Mouse (Mus musculus): ENCODE measurements around the gene Fuca1. TPM values are rescaled to one million over a fixed set of nuclear protein-coding genes. Genes with fewer than 3 reads are reported as not detected.

The Fuca1 gene
- 50.6 and 54.7 TPM in 2 replicates for polyA plus RNA-seq (2016; fragmentation: Nextera tagmentation; extraction: Ambion mirVana)

- H3K4me2 ChIP-seq (replicated peaks), result peak within 1 kb of the TSS; percentile 91
- peak within 1 kb of the TSS; percentile 79 for H3K27ac ChIP-seq (replicated peaks)
- H3K9ac ChIP-seq (replicated peaks), result peak within 1 kb of the TSS; percentile 80
- H3K9me3 ChIP-seq, result no peaks in the 10 kb centered on the region
- peaks cover 19% of the 10 kb centered on the region for H3K36me3 ChIP-seq
- no peaks in the 10 kb centered on the region for H3K27me3 ChIP-seq
- peak; percentile 95 for ATAC-seq (ENCODE audit: low FRiP score, low read depth)
- 2% methylated on average over 60 of the region's 60 CpGs for WGBS
- peak within 1 kb of the TSS; percentile 79 for H3K4me3 ChIP-seq
- peaks cover 10% of the 10 kb centered on the region for H3K4me1 ChIP-seq
These were observed at the start of gene Fuca1 for GRCm38 (mm10) chr4:135920304-135921241. Gene Fuca1, plus strand, starts transcription at chr4:135920735.

GRCm38 (mm10) chr4:135872015-135872414 is 48.5 kb upstream of the Fuca1 start:
- no peak for ATAC-seq (ENCODE audit: low FRiP score, low read depth)
- Histone ChIP-seq H3K4me1 (peaks cover 49% of the 10 kb centered on the region), H3K9ac (replicated peaks) (peak overlapping the region; percentile 94), H3K9me3 (no peaks in the 10 kb centered on the region), H3K4me3 (peak overlapping the region; percentile 82), H3K27ac (replicated peaks) (peak overlapping the region; percentile 99), H3K4me2 (replicated peaks) (peak overlapping the region; percentile 86), H3K27me3 (no peaks in the 10 kb centered on the region), H3K36me3 (peaks cover 17% of the 10 kb centered on the region; the same call in 1 of the 2 replicates)
- WGBS, result 64% methylated on average over 3 of the region's 3 CpGs

DNA sequence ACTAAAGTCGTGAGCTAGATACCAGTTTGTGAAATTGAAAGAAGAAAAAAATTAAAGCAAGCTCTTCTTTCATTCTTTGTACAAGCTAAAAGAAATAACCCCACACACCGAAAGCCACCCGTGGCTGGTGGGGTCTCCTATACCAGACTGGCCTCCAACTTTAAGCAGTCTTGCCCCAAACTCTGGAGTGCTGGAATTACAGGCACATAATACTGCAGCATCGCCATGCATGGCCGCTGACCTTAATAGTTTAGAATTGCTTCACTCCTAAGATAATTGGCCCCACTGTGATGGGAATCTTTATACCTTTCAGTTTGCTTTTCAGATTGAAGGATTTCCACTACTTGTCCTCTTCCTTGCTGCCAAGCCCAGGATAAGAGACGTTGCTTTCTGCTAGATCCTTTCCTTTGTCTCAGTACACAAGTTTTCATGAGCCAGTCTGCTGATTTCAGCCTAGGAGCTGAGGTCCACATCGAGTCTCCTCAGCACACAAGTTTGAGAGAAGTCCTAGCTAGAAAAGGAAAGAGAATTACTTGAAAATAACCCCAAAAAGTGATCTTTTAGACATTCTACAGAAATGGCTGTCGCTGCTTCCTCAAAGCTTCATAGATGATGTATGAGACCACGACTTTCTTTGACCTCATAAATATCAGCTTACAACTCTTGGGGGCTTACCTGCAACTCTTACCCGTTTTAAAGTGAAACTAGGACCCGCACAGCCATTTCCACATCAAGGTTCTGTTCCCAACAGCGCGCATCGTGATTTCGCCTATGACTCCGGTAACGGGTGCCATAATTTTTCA is 47.7 kb upstream of the Fuca1 start:
- Histone ChIP-seq H3K4me1 (peaks cover 50% of the 10 kb centered on the region), H3K4me3 (peak overlapping the region; percentile 82), H3K27ac (replicated peaks) (peak overlapping the region; percentile 99), H3K27me3 (no peaks in the 10 kb centered on the region), H3K36me3 (peaks cover 16% of the 10 kb centered on the region; the same call in 1 of the 2 replicates), H3K9me3 (no peaks in the 10 kb centered on the region), H3K4me2 (replicated peaks) (peak overlapping the region; percentile 86), H3K9ac (replicated peaks) (peak overlapping the region; percentile 94)
- ATAC-seq (ENCODE audit: low FRiP score, low read depth), result no peak
- WGBS, result 11% methylated on average over 17 of the region's 17 CpGs

DNA sequence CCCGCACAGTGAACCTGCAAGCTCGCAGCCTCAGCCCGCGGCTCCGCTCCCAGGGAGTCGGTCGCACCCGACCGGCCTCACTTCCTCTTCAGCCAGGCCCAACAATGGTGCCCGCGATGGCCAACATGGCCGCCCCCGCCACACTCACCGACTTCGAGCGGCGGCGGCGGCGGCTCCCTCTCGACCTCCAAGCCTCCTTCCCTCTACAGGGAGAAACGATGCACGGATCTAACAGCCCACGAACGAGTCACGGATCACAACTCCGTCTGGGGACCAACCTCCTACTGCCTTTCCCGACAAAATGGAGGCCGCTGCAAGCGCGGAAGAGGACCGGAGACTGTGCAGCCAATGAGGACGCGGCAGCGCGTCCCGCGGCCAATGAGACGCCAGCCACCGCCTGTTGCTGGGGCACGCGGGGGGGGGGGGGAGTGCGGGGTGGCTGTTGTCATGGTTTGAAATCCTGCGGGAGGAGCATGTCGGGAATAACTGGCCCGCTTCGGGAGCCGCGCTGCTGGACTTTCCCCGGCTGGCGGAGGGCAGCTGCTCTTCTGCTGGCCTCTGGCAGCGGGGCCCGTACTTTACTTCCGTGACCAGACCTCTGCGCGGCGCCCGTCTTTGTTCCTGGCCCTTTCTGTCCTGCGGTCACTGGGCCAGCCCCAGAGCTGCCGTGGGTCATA is 46.9 kb upstream of the Fuca1 start, which contains the start of gene Pnrc2:
TSS of gene Pnrc2 (minus strand) at position 325 of the 677 bp plus-strand sequence.
- Histone ChIP-seq H3K9ac (replicated peaks) (peak within 1 kb of the TSS; percentile 94), H3K4me3 (peak within 1 kb of the TSS; percentile 82), H3K27ac (replicated peaks) (peak within 1 kb of the TSS; percentile 99), H3K27me3 (no peaks in the 10 kb centered on the region), H3K9me3 (no peaks in the 10 kb centered on the region), H3K4me1 (peaks cover 50% of the 10 kb centered on the region), H3K4me2 (replicated peaks) (peak within 1 kb of the TSS; percentile 86), H3K36me3 (peaks cover 16% of the 10 kb centered on the region; the same call in 1 of the 2 replicates)
- peak; percentile 95 for ATAC-seq (ENCODE audit: low FRiP score, low read depth)
- 0% methylated on average over 57 of the region's 60 CpGs for WGBS

- Histone ChIP-seq H3K27me3 (no peaks in the 10 kb centered on the region), H3K4me2 (replicated peaks) (peak overlapping the region; percentile 86), H3K36me3 (peaks cover 11% of the 10 kb centered on the region; the same call in 1 of the 2 replicates), H3K9me3 (no peaks in the 10 kb centered on the region), H3K4me3 (no peak overlapping the region), H3K9ac (replicated peaks) (peak overlapping the region; percentile 68; the same call in 1 of the 2 replicates), H3K4me1 (peaks cover 50% of the 10 kb centered on the region), H3K27ac (replicated peaks) (peak overlapping the region; percentile 99)
- ATAC-seq (ENCODE audit: low FRiP score, low read depth), result no peak
- 74% methylated on average over 10 of the region's 10 CpGs for WGBS
These were observed 45.7 kb upstream of the Fuca1 start for GRCm38 (mm10) chr4:135874564-135875535.

DNA sequence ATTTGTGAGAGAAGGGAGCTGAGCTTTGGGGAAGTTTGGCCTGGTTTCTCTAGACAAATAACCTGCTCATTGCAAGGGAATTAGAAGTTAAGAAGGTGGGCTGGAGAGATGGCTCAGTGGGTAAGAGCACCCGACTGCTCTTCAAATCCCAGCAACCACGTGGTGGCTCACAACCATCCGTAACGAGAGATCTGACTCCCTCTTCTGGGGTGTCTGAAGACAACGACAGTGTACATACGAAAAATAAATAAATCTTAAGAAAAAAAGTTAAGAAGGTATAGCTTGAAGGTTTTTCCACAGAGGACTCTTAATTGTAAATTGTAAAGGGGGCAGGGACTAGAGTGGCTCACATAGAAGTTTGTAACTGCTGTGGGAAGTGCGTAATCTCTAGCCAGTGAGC is 45.0 kb upstream of the Fuca1 start:
- ATAC-seq (ENCODE audit: low FRiP score, low read depth), result no peak
- 0 out of 2 replicates have a peak overlapping the region, but pooled peaks have one; percentile 36 for H3K27ac ChIP-seq (replicated peaks)
- no peaks in the 10 kb centered on the region for H3K27me3 ChIP-seq
- H3K9ac ChIP-seq (replicated peaks), result no peak overlapping the region
- H3K4me1 ChIP-seq, result peaks cover 48% of the 10 kb centered on the region
- WGBS, result 23% methylated on average over 7 of the region's 7 CpGs
- H3K9me3 ChIP-seq, result no peaks in the 10 kb centered on the region
- H3K4me3 ChIP-seq, result no peak overlapping the region
- H3K4me2 ChIP-seq (replicated peaks), result peak overlapping the region; percentile 45; the same call in 1 of the 2 replicates
- H3K36me3 ChIP-seq, result peaks cover 11% of the 10 kb centered on the region; the same call in 1 of the 2 replicates

DNA sequence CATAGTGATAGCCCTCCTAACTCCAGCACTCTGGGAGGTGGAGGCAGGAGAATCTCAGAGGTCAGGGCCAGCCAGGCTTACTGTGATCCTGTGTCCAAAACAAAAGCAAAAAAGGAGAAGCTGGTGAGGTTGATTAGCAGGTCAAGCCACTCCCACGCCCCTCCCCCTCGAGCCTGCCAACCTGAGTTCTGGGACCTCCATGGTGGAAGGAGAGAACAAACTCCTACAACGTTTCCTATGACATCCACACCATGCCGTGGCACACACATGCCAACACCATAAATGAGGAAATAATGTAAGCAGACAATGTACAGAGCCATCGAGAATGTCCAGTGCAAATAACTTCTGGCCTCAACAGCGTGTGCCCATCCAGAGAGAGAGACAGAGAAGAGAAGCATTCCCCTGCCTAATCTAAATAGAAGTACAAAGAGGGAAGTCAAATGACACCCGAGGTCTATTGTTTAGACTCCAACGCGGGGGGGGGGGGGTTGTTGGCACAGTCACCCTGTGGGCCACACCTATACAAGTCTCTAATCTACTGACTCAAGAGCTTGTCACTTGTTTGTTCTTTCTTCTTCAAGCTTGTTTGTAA is 44.4 kb upstream of the Fuca1 start:
- H3K27me3 ChIP-seq, result no peaks in the 10 kb centered on the region
- ATAC-seq (ENCODE audit: low FRiP score, low read depth), result no peak
- peaks cover 11% of the 10 kb centered on the region; the same call in 1 of the 2 replicates for H3K36me3 ChIP-seq
- H3K4me2 ChIP-seq (replicated peaks), result peak overlapping the region; percentile 45
- H3K9me3 ChIP-seq, result no peaks in the 10 kb centered on the region
- H3K27ac ChIP-seq (replicated peaks), result peak overlapping the region; percentile 36
- WGBS, result 4% methylated on average over 9 of the region's 9 CpGs
- peak overlapping the region; percentile 13; the same call in 1 of the 2 replicates for H3K4me3 ChIP-seq
- H3K9ac ChIP-seq (replicated peaks), result peak overlapping the region; percentile 41; the same call in 1 of the 2 replicates
- peaks cover 46% of the 10 kb centered on the region for H3K4me1 ChIP-seq

- peak overlapping the region; percentile 45 for H3K4me2 ChIP-seq (replicated peaks)
- no peak for ATAC-seq (ENCODE audit: low FRiP score, low read depth)
- H3K36me3 ChIP-seq, result peaks cover 8% of the 10 kb centered on the region; the same call in 1 of the 2 replicates
- no peaks in the 10 kb centered on the region for H3K9me3 ChIP-seq
- peak overlapping the region; percentile 36 for H3K27ac ChIP-seq (replicated peaks)
- WGBS, result 4% methylated on average over 16 of the region's 16 CpGs
- H3K4me1 ChIP-seq, result peaks cover 43% of the 10 kb centered on the region
- H3K9ac ChIP-seq (replicated peaks), result peak overlapping the region; percentile 41
- no peaks in the 10 kb centered on the region for H3K27me3 ChIP-seq
- H3K4me3 ChIP-seq, result peak overlapping the region; percentile 13
These were observed 43.9 kb upstream of the Fuca1 start for GRCm38 (mm10) chr4:135876583-135877020.

DNA sequence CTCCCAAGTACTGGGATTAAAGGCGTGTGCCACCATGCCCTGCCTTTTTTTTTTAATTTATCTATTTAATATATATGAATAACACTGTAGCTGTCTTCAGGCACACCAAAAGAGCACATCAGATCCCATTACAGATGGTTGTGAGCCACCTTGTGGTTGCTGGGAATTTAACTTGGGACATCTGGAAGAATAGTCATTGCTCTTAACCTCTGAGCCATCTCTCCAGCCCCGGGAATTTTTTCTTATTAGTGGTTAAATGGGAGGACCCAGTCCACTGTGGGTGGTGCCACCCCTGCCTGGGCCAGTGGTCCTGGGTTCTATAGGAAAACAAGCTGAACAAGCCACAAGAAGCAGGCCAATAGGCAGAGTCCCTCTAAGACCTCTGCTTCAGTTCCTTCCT is 42.8 kb upstream of the Fuca1 start:
- H3K36me3 ChIP-seq, result no peaks in the 10 kb centered on the region
- ATAC-seq (ENCODE audit: low FRiP score, low read depth), result no peak
- H3K4me3 ChIP-seq, result no peak overlapping the region
- WGBS, result 69% methylated on average over 2 of the region's 2 CpGs
- H3K9ac ChIP-seq (replicated peaks), result no peak overlapping the region
- H3K9me3 ChIP-seq, result no peaks in the 10 kb centered on the region
- H3K4me1 ChIP-seq, result peaks cover 33% of the 10 kb centered on the region
- no peak overlapping the region for H3K27ac ChIP-seq (replicated peaks)
- H3K27me3 ChIP-seq, result no peaks in the 10 kb centered on the region
- H3K4me2 ChIP-seq (replicated peaks), result no peak overlapping the region

DNA sequence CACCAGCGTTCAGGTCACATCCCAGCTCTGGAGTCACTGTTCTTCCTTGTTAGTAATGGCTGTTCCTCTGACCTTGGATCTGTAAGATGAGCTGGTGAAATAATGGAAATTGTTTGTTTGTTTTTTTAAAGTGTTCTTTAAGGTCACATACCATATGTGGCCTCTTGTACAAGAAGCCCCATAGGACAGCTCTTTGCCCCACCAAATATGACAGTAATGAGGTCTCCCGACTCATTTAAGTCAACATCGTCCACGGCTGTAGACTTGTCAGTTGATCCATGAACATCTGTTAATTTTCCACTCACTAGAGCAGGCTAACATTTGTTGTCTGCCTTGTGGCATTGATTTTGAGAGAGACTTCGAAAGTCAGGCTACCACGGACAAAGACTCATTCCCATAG is 41.5 kb upstream of the Fuca1 start:
- Histone ChIP-seq H3K4me1 (peaks cover 36% of the 10 kb centered on the region), H3K4me2 (replicated peaks) (no peak overlapping the region), H3K9ac (replicated peaks) (no peak overlapping the region), H3K9me3 (no peaks in the 10 kb centered on the region), H3K27ac (replicated peaks) (no peak overlapping the region), H3K36me3 (no peaks in the 10 kb centered on the region), H3K4me3 (no peak overlapping the region), H3K27me3 (no peaks in the 10 kb centered on the region)
- ATAC-seq (ENCODE audit: low FRiP score, low read depth), result no peak
- 68% methylated on average over 6 of the region's 6 CpGs for WGBS
